Mouse (Mus musculus) ES-E14 (cell line): ENCODE measurements around the gene Uqcc1. TPM values are rescaled to one million over a fixed set of nuclear protein-coding genes. Genes with fewer than 3 reads are reported as not detected.

Experiments used
- DNase-seq: peaks from one replicate; pipeline ENCODE4 v3.0.0-alpha.2; 2013; ENCODE audit warnings: low read depth, low spot score
- H3K27ac ChIP-seq: 2 replicates; pipeline ENCODE4 v1.5.1; 2012; ENCODE audit warnings: low read depth, mild to moderate bottlenecking, low read length, moderate library complexity, mixed read lengths; ENCODE audit not compliant: poor library complexity, insufficient read depth, severe bottlenecking
- H3K36me3 ChIP-seq: 2 replicates; pipeline ENCODE4 v1.6.1; 2012; ENCODE audit warnings: mild to moderate bottlenecking, low read length, moderate library complexity, mixed read lengths; ENCODE audit not compliant: control insufficient read depth, poor library complexity, insufficient read depth, severe bottlenecking
- H3K4me1 ChIP-seq, 2 experiments: fragments of 150-350 bp in 1 of 2; sonication (generic) in 1 of 2; 2 replicates each; pipeline ENCODE4 v1.6.1; 2012; ENCODE audit warnings: low read length in 2 of 2, mild to moderate bottlenecking in 1 of 2, mixed read lengths in 1 of 2; ENCODE audit not compliant: control insufficient read depth in 2 of 2, insufficient read depth in 2 of 2, poor library complexity in 1 of 2
- H3K4me3 ChIP-seq, 2 experiments: fragments of 150-350 bp in 1 of 2; sonication (generic) in 1 of 2; 2 replicates each; pipeline ENCODE4 v1.5.1; 2012; ENCODE audit warnings: low read length in 2 of 2, low read depth in 1 of 2, mild to moderate bottlenecking in 1 of 2, mixed read lengths in 1 of 2; ENCODE audit not compliant: insufficient read depth in 1 of 2, poor library complexity in 1 of 2, severe bottlenecking in 1 of 2
- H3K9ac ChIP-seq: 2 replicates; pipeline ENCODE4 v1.6.1; 2012; ENCODE audit warnings: low read depth, mild to moderate bottlenecking, low read length, mixed read lengths; ENCODE audit not compliant: poor library complexity, insufficient read depth, severe bottlenecking
- H3K9me3 ChIP-seq: fragments of 150-350 bp; sonication (generic); 2 replicates; pipeline ENCODE4 v1.6.1; 2012; ENCODE audit warnings: low read depth, mild to moderate bottlenecking, low read length; ENCODE audit not compliant: control insufficient read depth, insufficient read depth
- CHD2 ChIP-seq: IDR thresholded peaks from 2 replicates; pipeline ENCODE4 v1.6.1; 2014; ENCODE audit warnings: mild to moderate bottlenecking, low read depth, low read length, inconsistent platforms
- HCFC1 ChIP-seq: IDR thresholded peaks from 2 replicates; pipeline ENCODE4 v1.6.1; 2012; ENCODE audit warnings: low read length, inconsistent platforms, borderline replicate concordance; ENCODE audit not compliant: insufficient read depth
- MAFK ChIP-seq: IDR thresholded peaks from 2 replicates; pipeline ENCODE4 v1.6.1; 2014; ENCODE audit warnings: mild to moderate bottlenecking, low read depth, low read length, inconsistent platforms; ENCODE audit not compliant: insufficient read depth
- ZC3H11A ChIP-seq: IDR thresholded peaks from 2 replicates; pipeline ENCODE4 v1.6.1; 2012; ENCODE audit warnings: low read depth, mild to moderate bottlenecking, inconsistent platforms, low read length, borderline replicate concordance
- ZNF384 ChIP-seq: IDR thresholded peaks from 2 replicates; pipeline ENCODE4 v1.6.1; 2012; ENCODE audit warnings: low read depth, low read length, inconsistent platforms
- in situ Hi-C, 2 experiments: fragments of 600-800 bp; cut with MboI; formaldehyde crosslinking; loops; one replicate each; pipeline ENCODE4 v1.15.1; 2025; ENCODE audit warnings: low sequenced_read_pairs in 2 of 2, inconsistent platforms in 1 of 2; ENCODE audit not compliant: unreplicated experiment in 2 of 2
- total RNA-seq: library from RNA; depleted of rRNA; stranded (reverse); fragments of 300-350 nt; gene quantifications from 2 replicates; pipeline ENCODE4 v1.2.3, GENCODE M21; 2012

The Uqcc1 gene
- total RNA-seq, 1 experiment, result 61.7 TPM

DNA sequence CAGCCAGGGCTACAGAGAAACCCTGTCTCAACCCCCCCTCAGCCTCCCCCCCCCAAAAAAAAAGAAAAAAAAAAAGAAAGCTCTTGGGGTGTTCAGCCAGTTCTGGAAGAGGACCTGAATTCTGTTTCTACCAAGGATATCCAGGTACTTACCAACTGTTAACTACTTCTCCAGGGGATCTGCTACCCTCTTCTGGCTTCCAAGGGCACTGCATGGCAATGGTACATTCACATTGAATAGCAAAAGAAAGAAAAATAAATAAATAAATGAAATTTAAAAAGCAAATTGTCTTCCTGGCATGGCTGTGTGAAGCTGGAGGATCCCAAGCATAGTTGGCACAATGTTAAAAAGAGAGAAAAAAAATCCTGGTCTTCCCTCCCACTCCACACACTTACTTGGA is 21.9 kb upstream of the Uqcc1 start:
- no peak for DNase-seq
- Histone ChIP-seq H3K36me3 (no peaks in the 10 kb centered on the region), H3K9me3 (no peaks in the 10 kb centered on the region)

DNA sequence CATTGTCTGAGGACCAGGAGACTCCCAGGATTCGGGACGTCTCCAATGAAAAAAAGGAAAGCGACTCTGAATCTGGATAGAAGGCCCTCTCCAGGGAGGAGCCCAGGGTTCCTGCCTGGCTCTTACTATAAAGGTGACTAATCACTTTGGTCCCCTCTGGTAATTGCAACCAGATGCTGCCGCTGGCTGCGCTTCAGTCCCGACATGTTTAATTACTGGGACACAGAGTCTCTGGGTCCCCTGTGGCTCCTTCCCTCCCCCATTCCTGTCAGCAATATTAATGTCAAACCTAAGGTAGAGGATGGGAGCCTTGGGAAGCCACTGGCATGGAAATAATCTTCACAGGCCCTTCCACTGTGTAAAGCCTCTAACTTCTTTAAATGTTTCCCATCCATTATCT is 19.3 kb upstream of the Uqcc1 start:
- no peaks in the 10 kb centered on the region for H3K9me3 ChIP-seq
- H3K36me3 ChIP-seq, result no peaks in the 10 kb centered on the region
- DNase-seq, result no peak
- peaks cover 2 to 3% of the 10 kb centered on the region in 2 experiments; a peak in 1 of 4 replicates for H3K4me1 ChIP-seq
- TF ChIP-seq MAFK (no peak), CHD2 (no peak), ZNF384 (no peak), ZC3H11A (no peak), HCFC1 (no peak)
- no peak overlapping the region for H3K9ac ChIP-seq
- in situ Hi-C loops, result loop anchor here in 1 of 2 experiments (5.0 kb wide), 1 partner anchor 117 kb away; the partner anchor contains the start of gene Fam83c
- H3K27ac ChIP-seq, result no peak overlapping the region
- no peak overlapping the region for H3K4me3 ChIP-seq

More for the DNA sequence above, 21.9 kb upstream of the Uqcc1 start:
- Histone ChIP-seq H3K9ac (no peak overlapping the region), H3K27ac (no peak overlapping the region), H3K4me3 (no peak overlapping the region), H3K4me1 (0 out of 4 replicates have a peak, but pooled peaks cover 0 to under 1% of the 10 kb centered on the region in 2 experiments)
- in situ Hi-C loops, result no loop called here
- 0 out of 2 replicates have a peak, but pooled peaks have one; percentile 30 for TF ChIP-seq ZC3H11A
- TF ChIP-seq CHD2, result no peak

DNA sequence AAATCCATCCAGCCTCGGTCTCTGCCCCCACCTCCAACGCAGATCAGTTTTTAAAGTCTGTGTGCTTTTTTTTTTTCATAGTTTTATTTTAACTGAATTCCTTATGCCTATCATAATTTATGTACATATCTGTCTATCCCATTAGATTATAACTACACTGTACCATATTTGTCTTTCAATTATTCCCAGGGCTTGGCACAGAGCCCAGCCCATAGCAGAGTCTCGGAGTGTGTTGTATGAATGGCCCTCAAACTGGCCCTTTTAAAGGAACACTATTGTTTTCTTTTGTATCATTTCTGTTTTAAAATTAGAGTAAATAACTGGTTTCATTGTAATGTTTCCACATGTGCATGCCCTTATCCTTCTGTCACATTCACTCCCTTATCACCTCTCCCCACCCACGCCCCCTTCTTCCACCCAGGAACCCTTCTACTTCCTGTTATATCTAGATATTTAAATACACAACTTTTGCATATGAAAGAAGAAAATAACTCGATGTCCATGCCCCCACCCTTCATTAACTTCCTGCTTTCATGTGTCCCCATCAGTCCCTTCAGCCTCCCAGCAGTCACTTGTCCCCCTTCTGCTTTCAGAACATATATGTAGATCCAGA is 17.4 kb upstream of the Uqcc1 start:
- no peak overlapping the region for H3K27ac ChIP-seq
- no peak for DNase-seq
- TF ChIP-seq CHD2, result no peak
- TF ChIP-seq ZC3H11A, result no peak
- TF ChIP-seq HCFC1, result no peak
- no peak for TF ChIP-seq MAFK
- no peak for TF ChIP-seq ZNF384
- peaks cover 3 to 7% of the 10 kb centered on the region in 2 experiments; a peak in 1 of 4 replicates for H3K4me1 ChIP-seq
- no peaks in the 10 kb centered on the region for H3K9me3 ChIP-seq
- H3K9ac ChIP-seq, result no peak overlapping the region
- H3K4me3 ChIP-seq, result no peak overlapping the region
- no peaks in the 10 kb centered on the region for H3K36me3 ChIP-seq
- in situ Hi-C loops, result loop anchor here in 1 of 2 experiments (5.0 kb wide), 1 partner anchor 115 kb away; the partner anchor contains the start of gene Fam83c

DNA sequence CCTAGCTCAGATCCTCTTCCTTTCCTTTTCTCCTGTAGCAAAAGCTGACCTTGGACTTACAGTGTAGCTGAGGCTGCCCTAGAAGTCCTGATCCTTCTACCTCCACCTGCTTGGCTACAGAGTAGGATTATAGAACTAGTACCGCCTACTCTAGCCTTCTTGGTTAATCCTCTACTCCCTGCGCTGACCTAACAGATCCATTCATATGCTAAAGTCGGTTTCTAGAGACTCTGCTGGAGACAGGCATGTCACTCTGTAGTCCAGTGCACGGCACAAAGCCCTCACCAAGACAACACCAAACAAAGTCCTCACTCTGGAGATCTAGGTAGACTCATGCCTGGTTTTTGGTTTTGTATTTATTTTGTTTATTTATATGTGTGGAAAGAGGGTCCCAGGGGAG is 16.4 kb upstream of the Uqcc1 start:
- no peak for TF ChIP-seq MAFK
- TF ChIP-seq CHD2, result no peak
- TF ChIP-seq ZC3H11A, result no peak
- TF ChIP-seq ZNF384, result no peak
- no peak for TF ChIP-seq HCFC1
- H3K9ac ChIP-seq, result no peak overlapping the region
- peaks cover 3 to 10% of the 10 kb centered on the region in 2 experiments; a peak in 1 of 4 replicates for H3K4me1 ChIP-seq
- DNase-seq, result no peak
- H3K27ac ChIP-seq, result no peak overlapping the region
- no peaks in the 10 kb centered on the region for H3K36me3 ChIP-seq
- no peak overlapping the region for H3K4me3 ChIP-seq
- in situ Hi-C loops, result loop anchor here in 1 of 2 experiments (5.0 kb wide), 1 partner anchor 114 kb away; the partner anchor contains the start of gene Fam83c
- H3K9me3 ChIP-seq, result no peaks in the 10 kb centered on the region

DNA sequence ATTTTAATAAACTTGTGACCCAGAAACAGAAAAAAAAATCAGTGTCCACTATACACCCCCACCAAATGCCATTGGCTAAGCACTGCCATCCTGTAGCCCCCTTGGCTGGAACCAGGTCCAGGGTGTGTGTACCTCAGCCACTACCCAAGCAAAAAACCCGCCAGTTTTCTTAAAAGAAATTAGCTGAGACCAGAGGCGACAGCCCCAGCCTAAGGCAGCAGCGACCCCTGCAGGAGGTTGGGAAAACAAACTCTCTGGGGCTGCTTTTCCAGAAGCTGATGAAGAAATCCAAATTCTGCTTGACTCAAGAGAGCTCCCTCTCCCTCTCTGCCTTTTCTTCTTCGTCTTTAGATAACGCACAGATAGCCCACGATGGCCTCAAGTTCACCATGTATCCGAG is 16.0 kb upstream of the Uqcc1 start:
- no peak overlapping the region for H3K9ac ChIP-seq
- H3K4me1 ChIP-seq, result peaks cover 3 to 12% of the 10 kb centered on the region in 2 experiments; a peak in 1 of 4 replicates

More for the DNA sequence above, 16.0 kb upstream of the Uqcc1 start:
- Histone ChIP-seq H3K27ac (no peak overlapping the region), H3K9me3 (no peaks in the 10 kb centered on the region), H3K36me3 (no peaks in the 10 kb centered on the region), H3K4me3 (no peak overlapping the region)
- TF ChIP-seq ZNF384, result no peak
- TF ChIP-seq CHD2, result no peak
- TF ChIP-seq ZC3H11A, result peak; percentile 64; the same call in 1 of the 2 replicates
- no peak for DNase-seq
- in situ Hi-C loops, result loop anchor here in 1 of 2 experiments (5.0 kb wide), 1 partner anchor 114 kb away; the partner anchor contains the start of gene Fam83c
